Mouse (Mus musculus) megakaryocyte, adult 5-6 weeks (primary cell): ENCODE measurements around the gene Cryba2. TPM values are rescaled to one million over a fixed set of nuclear protein-coding genes. Genes with fewer than 3 reads are reported as not detected.

Experiments
- ATAC-seq: 2 replicates; pipeline ENCODE4 v1.8.0; 2016; ENCODE audit warnings: mild to moderate bottlenecking, inconsistent platforms; ENCODE audit not compliant: poor library complexity, severe bottlenecking
- total RNA-seq, 2 experiments: library from RNA; stranded (forward) in 1 of 2; stranded (reverse) in 1 of 2; fragments of 153-499, 151-499 nt in 1 of 2; fragments of 221-1000, 200-1000 nt in 1 of 2; gene quantifications; 2 replicates each; pipeline versions ENCODE4 v1.2.3 to v1.2.4; 2015 to 2017

Gene Cryba2
- total RNA-seq, 2 experiments from 2014 or later, result not detected

- no peak for ATAC-seq
These were observed 42.7 kb downstream of the Cryba2 start for GRCm38 (mm10) chr1:74850251-74850650.

GRCm38 (mm10) chr1:74848946-74849345 is 44.0 kb downstream of the Cryba2 start:
- ATAC-seq, result no peak

GRCm38 (mm10) chr1:74846341-74846740 is 46.6 kb downstream of the Cryba2 start:
- no peak for ATAC-seq

GRCm38 (mm10) chr1:74843090-74843489 is 49.9 kb downstream of the Cryba2 start:
- no peak for ATAC-seq

Other genes with a start within 250 kb of the Cryba2 start
- gene Ttll4, start 231.4 kb downstream of the Cryba2 start, total RNA-seq (2015), result 9.3 and 10.1 TPM in 2 replicates
- 9.4 and 12.2 TPM in 2 replicates for gene Ttll4, start 231.4 kb downstream of the Cryba2 start, total RNA-seq (2017)
- gene Cyp27a1, start 179.6 kb downstream of the Cryba2 start, total RNA-seq (2015), result 73.8 and 76.6 TPM in 2 replicates
- gene Cyp27a1, start 179.6 kb downstream of the Cryba2 start, total RNA-seq (2017), result 72.2 and 76.2 TPM in 2 replicates
- gene Prkag3, start 143.9 kb downstream of the Cryba2 start, total RNA-seq (2015), result not detected in 2 replicates
- gene Prkag3, start 143.9 kb downstream of the Cryba2 start, total RNA-seq (2017), result not detected in 2 replicates
- gene Wnt6, start 121.3 kb downstream of the Cryba2 start, total RNA-seq (2015), result 0.11 and 0.14 TPM in 2 replicates
- 0.55 and 1.1 TPM in 2 replicates for gene Wnt6, start 121.3 kb downstream of the Cryba2 start, total RNA-seq (2017)
- gene Wnt10a, start 101.6 kb downstream of the Cryba2 start, total RNA-seq (2015), result not detected in 2 replicates
- not detected in 2 replicates for gene Wnt10a, start 101.6 kb downstream of the Cryba2 start, total RNA-seq (2017)
- gene Cdk5r2, start 38.2 kb downstream of the Cryba2 start, total RNA-seq (2015), result not detected in 2 replicates
- gene Cdk5r2, start 38.2 kb downstream of the Cryba2 start, total RNA-seq (2017), result not detected in 2 replicates
- not detected in 2 replicates for gene Fev, start 7.7 kb downstream of the Cryba2 start, total RNA-seq (2015)
- gene Fev, start 7.7 kb downstream of the Cryba2 start, total RNA-seq (2017), result not detected in 2 replicates
- gene Cfap65, start 42.5 kb upstream of the Cryba2 start, total RNA-seq (2015), result not detected in 2 replicates
- not detected in 2 replicates for gene Cfap65, start 42.5 kb upstream of the Cryba2 start, total RNA-seq (2017)
- 0.11 TPM in 1 of 2 replicates, not detected in the other for gene Ihh, start 58.5 kb upstream of the Cryba2 start, total RNA-seq (2015)
- not detected in 2 replicates for gene Ihh, start 58.5 kb upstream of the Cryba2 start, total RNA-seq (2017)
- gene Nhej1, start 232.1 kb upstream of the Cryba2 start, total RNA-seq (2015), result 6.5 and 11.0 TPM in 2 replicates
- gene Nhej1, start 232.1 kb upstream of the Cryba2 start, total RNA-seq (2017), result 8.2 and 9.9 TPM in 2 replicates
- 0.31 TPM in 1 of 2 replicates, not detected in the other for gene Slc23a3, start 240.7 kb upstream of the Cryba2 start, total RNA-seq (2015)
- gene Slc23a3, start 240.7 kb upstream of the Cryba2 start, total RNA-seq (2017), result not detected in 2 replicates
- gene Cnppd1, start 249.6 kb upstream of the Cryba2 start, total RNA-seq (2015), result 31.1 and 32.0 TPM in 2 replicates
- gene Cnppd1, start 249.6 kb upstream of the Cryba2 start, total RNA-seq (2017), result 50.6 and 74.5 TPM in 2 replicates
- 34.9 and 37.0 TPM in 2 replicates for gene Retreg2, start 249.6 kb upstream of the Cryba2 start, total RNA-seq (2015)
- 34.8 and 35.9 TPM in 2 replicates for gene Retreg2, start 249.6 kb upstream of the Cryba2 start, total RNA-seq (2017)